Mouse (Mus musculus) fibroblast of lung, adult 2 months (primary cell): ENCODE measurements around the gene Txlng.
"Not testable (repeated sequence)": the region's sequence is repeated elsewhere in the genome, so short reads cannot be mapped to it uniquely, and the experiment has no call there.

ENCODE experiments used
- DNase-seq: peaks from one replicate; pipeline ENCODE4 v3.0.0-alpha.2; 2011; ENCODE audit warnings: low read depth

The Txlng gene

GRCm38 (mm10) chrX:162829203-162829708 lies at the start of gene Txlng:
TSS of gene Txlng (minus strand) at chrX:162829454.
- peak; percentile 95 for DNase-seq

GRCm38 (mm10) chrX:162878236-162878635 lies 49.0 kb upstream of the Txlng start:
- DNase-seq = no peak

- peak; percentile 4 for DNase-seq
Observed at GRCm38 (mm10) chrX:162873761-162874160, 44.5 kb upstream of the Txlng start.

- no peak for DNase-seq
Observed at GRCm38 (mm10) chrX:162871734-162872517, 42.7 kb upstream of the Txlng start.

- no peak for DNase-seq
Observed at GRCm38 (mm10) chrX:162868294-162868965, 39.2 kb upstream of the Txlng start.

- DNase-seq = no peak
Observed at GRCm38 (mm10) chrX:162848682-162849081, 19.4 kb upstream of the Txlng start.

GRCm38 (mm10) chrX:162845531-162845930 lies 16.3 kb upstream of the Txlng start:
- no peak for DNase-seq

GRCm38 (mm10) chrX:162844447-162845100 lies 15.3 kb upstream of the Txlng start:
- no peak for DNase-seq

GRCm38 (mm10) chrX:162832101-162832500 lies 2.8 kb upstream of the Txlng start:
- no peak for DNase-seq

GRCm38 (mm10) chrX:162831542-162831941 lies 2.3 kb upstream of the Txlng start:
- DNase-seq = no peak

- no peak for DNase-seq
Observed at GRCm38 (mm10) chrX:162831036-162831435, 1.8 kb upstream of the Txlng start.

GRCm38 (mm10) chrX:162830313-162830712 lies 1.1 kb upstream of the Txlng start:
- DNase-seq = not testable (repeated sequence)

GRCm38 (mm10) chrX:162829741-162830140 lies 487 bp upstream of the Txlng start:
- DNase-seq = no peak

- DNase-seq = no peak
Observed at GRCm38 (mm10) chrX:162828783-162829182, 471 bp downstream of the Txlng start.

- no peak for DNase-seq
Observed at GRCm38 (mm10) chrX:162828016-162828415, 1.2 kb downstream of the Txlng start.

- DNase-seq = peak; percentile 12
Observed at GRCm38 (mm10) chrX:162800371-162800770, 28.9 kb downstream of the Txlng start.

GRCm38 (mm10) chrX:162791392-162791791 lies 37.9 kb downstream of the Txlng start:
- not testable (repeated sequence) for DNase-seq

- DNase-seq = no peak
Observed at GRCm38 (mm10) chrX:162788372-162788771, 40.9 kb downstream of the Txlng start.

GRCm38 (mm10) chrX:162770726-162771125 lies 58.5 kb downstream of the Txlng start:
- DNase-seq = no peak

GRCm38 (mm10) chrX:162761716-162762395 lies 67.4 kb downstream of the Txlng start:
- DNase-seq = no peak

- no peak for DNase-seq
Observed at GRCm38 (mm10) chrX:162760958-162761515, 68.2 kb downstream of the Txlng start.
